Mouse (Mus musculus): Measurements from ENCODE around the gene Cers1. TPM values are rescaled to one million over a fixed set of nuclear protein-coding genes. Genes with fewer than 3 reads are reported as not detected.

The Cers1 gene
- total RNA-seq, 1 experiment = 1.9 TPM

DNA sequence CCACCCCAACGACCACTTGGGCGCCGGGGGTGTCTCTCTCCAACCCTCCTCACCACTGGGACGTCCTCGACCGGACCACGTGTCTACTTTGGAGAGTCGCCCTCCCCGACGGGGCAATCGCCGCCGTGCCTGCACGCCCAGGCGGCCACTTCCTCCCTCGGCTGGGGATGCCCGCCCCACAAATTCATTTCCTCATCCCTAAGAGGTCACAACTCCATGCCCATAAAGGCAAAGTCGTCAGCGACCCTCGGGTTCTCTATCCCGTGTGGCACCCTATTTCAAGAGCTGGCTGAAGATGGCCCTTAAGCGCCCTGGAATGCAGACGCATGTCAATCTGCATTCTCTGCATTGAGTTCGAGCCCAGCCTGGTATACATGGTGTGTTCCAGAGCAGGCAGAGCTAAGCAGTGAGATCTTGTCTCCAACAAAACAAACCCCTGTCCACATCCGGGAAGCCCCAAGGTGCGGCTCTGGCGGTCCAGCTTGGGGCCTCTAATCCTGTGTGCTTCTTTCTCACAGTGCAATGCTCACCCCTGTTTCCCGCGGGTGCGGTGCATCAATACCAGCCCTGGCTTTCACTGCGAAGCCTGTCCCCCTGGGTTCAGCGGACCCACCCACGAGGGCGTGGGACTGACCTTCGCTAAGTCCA is 59.8 kb downstream of the Cers1 start:
- Histone ChIP-seq H3K27ac (ENCODE audit: insufficient read depth, low read depth, low read length, poor library complexity, severe bottlenecking) (no peak overlapping the region), H3K9ac (ENCODE audit: insufficient read depth, low read depth, low read length, poor library complexity, severe bottlenecking) (no peak overlapping the region), H3K9me3 (ENCODE audit: control insufficient read depth, insufficient read depth, low read depth, low read length) (no peaks in the 10 kb centered on the region), H3K4me3 (ENCODE audit: insufficient read depth in 1 of 2, low read depth in 1 of 2, low read length in 2 of 2, poor library complexity in 1 of 2, severe bottlenecking in 1 of 2) (peak overlapping the region; percentile 85 to 92; a peak in 2 of 4 replicates), H3K36me3 (ENCODE audit: control insufficient read depth, insufficient read depth, low read length, poor library complexity, severe bottlenecking) (no peaks in the 10 kb centered on the region), H3K4me1 (ENCODE audit: control insufficient read depth in 2 of 2, insufficient read depth in 2 of 2, low read length in 2 of 2, poor library complexity in 1 of 2) (peaks cover 0 to 20% of the 10 kb centered on the region in 2 experiments; a peak in 1 of 4 replicates)
- in situ Hi-C loops (cut with MboI; ENCODE audit: low sequenced_read_pairs in 2 of 2, unreplicated experiment in 2 of 2) = no loop called here
- TF ChIP-seq MAFK (IDR thresholded peaks at IDR 0.05; ENCODE audit: insufficient read depth, low read depth, low read length) (no peak), HCFC1 (IDR thresholded peaks at IDR 0.05; ENCODE audit: borderline replicate concordance, insufficient read depth, low read length) (no peak), CHD2 (IDR thresholded peaks at IDR 0.05; ENCODE audit: low read depth, low read length) (no peak), ZNF384 (IDR thresholded peaks at IDR 0.05; ENCODE audit: low read depth, low read length) (no peak), ZC3H11A (IDR thresholded peaks at IDR 0.05; ENCODE audit: borderline replicate concordance, low read depth, low read length) (no peak)
- no peak for DNase-seq (ENCODE audit: low read depth, low spot score)

GRCm38 (mm10) chr8:70376275-70376741 is 60.7 kb downstream of the Cers1 start:
- no peak for TF ChIP-seq ZC3H11A (IDR thresholded peaks at IDR 0.05; ENCODE audit: borderline replicate concordance, low read depth, low read length)
- no peak for TF ChIP-seq HCFC1 (IDR thresholded peaks at IDR 0.05; ENCODE audit: borderline replicate concordance, insufficient read depth, low read length)
- no peak for TF ChIP-seq MAFK (IDR thresholded peaks at IDR 0.05; ENCODE audit: insufficient read depth, low read depth, low read length)
- no peak for TF ChIP-seq ZNF384 (IDR thresholded peaks at IDR 0.05; ENCODE audit: low read depth, low read length)
- no peak for TF ChIP-seq CHD2 (IDR thresholded peaks at IDR 0.05; ENCODE audit: low read depth, low read length)
- Histone ChIP-seq H3K27ac (ENCODE audit: insufficient read depth, low read depth, low read length, poor library complexity, severe bottlenecking) (no peak overlapping the region), H3K4me3 (ENCODE audit: insufficient read depth in 1 of 2, low read depth in 1 of 2, low read length in 2 of 2, poor library complexity in 1 of 2, severe bottlenecking in 1 of 2) (peak overlapping the region; percentile 17 to 26; a peak in 2 of 4 replicates), H3K9ac (ENCODE audit: insufficient read depth, low read depth, low read length, poor library complexity, severe bottlenecking) (no peak overlapping the region), H3K9me3 (ENCODE audit: control insufficient read depth, insufficient read depth, low read depth, low read length) (no peaks in the 10 kb centered on the region), H3K36me3 (ENCODE audit: control insufficient read depth, insufficient read depth, low read length, poor library complexity, severe bottlenecking) (no peaks in the 10 kb centered on the region), H3K4me1 (ENCODE audit: control insufficient read depth in 2 of 2, insufficient read depth in 2 of 2, low read length in 2 of 2, poor library complexity in 1 of 2) (peaks cover 0 to 20% of the 10 kb centered on the region in 2 experiments; a peak in 1 of 4 replicates)
- DNase-seq (ENCODE audit: low read depth, low spot score) = no peak
- in situ Hi-C loops (cut with MboI; ENCODE audit: low sequenced_read_pairs in 2 of 2, unreplicated experiment in 2 of 2) = no loop called here

DNA sequence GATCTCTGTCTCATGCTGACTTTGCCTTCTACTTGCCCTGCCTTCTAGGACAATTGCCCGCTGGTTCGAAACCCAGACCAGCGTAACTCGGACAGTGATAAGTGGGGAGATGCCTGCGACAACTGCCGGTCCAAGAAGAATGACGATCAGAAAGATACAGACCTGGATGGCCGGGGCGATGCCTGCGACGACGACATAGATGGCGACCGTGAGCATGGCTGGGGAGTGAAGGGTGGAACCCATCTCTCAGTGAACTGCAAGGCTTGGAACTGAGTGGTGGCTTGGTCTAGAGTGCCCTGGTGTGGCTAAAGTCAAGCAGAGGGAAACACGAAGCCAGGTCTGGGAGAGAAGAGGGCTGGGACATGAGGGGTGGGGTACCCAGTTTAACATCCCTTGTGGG is 61.5 kb downstream of the Cers1 start:
- H3K9ac ChIP-seq (ENCODE audit: insufficient read depth, low read depth, low read length, poor library complexity, severe bottlenecking) = no peak overlapping the region
- H3K9me3 ChIP-seq (ENCODE audit: control insufficient read depth, insufficient read depth, low read depth, low read length) = no peaks in the 10 kb centered on the region
- H3K4me1 ChIP-seq (ENCODE audit: control insufficient read depth in 2 of 2, insufficient read depth in 2 of 2, low read length in 2 of 2, poor library complexity in 1 of 2) = peaks cover 0 to 20% of the 10 kb centered on the region in 2 experiments; a peak in 1 of 4 replicates
- no peak for DNase-seq (ENCODE audit: low read depth, low spot score)
- H3K4me3 ChIP-seq (ENCODE audit: insufficient read depth in 1 of 2, low read depth in 1 of 2, low read length in 2 of 2, poor library complexity in 1 of 2, severe bottlenecking in 1 of 2) = no peak overlapping the region
- TF ChIP-seq MAFK (IDR thresholded peaks at IDR 0.05; ENCODE audit: insufficient read depth, low read depth, low read length) = no peak
- no peak for TF ChIP-seq CHD2 (IDR thresholded peaks at IDR 0.05; ENCODE audit: low read depth, low read length)
- TF ChIP-seq ZNF384 (IDR thresholded peaks at IDR 0.05; ENCODE audit: low read depth, low read length) = no peak
- no peak for TF ChIP-seq ZC3H11A (IDR thresholded peaks at IDR 0.05; ENCODE audit: borderline replicate concordance, low read depth, low read length)
- TF ChIP-seq HCFC1 (IDR thresholded peaks at IDR 0.05; ENCODE audit: borderline replicate concordance, insufficient read depth, low read length) = no peak
- in situ Hi-C loops (cut with MboI; ENCODE audit: low sequenced_read_pairs in 2 of 2, unreplicated experiment in 2 of 2) = no loop called here
- H3K27ac ChIP-seq (ENCODE audit: insufficient read depth, low read depth, low read length, poor library complexity, severe bottlenecking) = no peak overlapping the region
- H3K36me3 ChIP-seq (ENCODE audit: control insufficient read depth, insufficient read depth, low read length, poor library complexity, severe bottlenecking) = no peaks in the 10 kb centered on the region

GRCm38 (mm10) chr8:70380069-70380468 is 64.5 kb downstream of the Cers1 start:
- DNase-seq (ENCODE audit: low read depth, low spot score) = no peak
- Histone ChIP-seq H3K4me3 (ENCODE audit: insufficient read depth in 1 of 2, low read depth in 1 of 2, low read length in 2 of 2, poor library complexity in 1 of 2, severe bottlenecking in 1 of 2) (no peak overlapping the region), H3K27ac (ENCODE audit: insufficient read depth, low read depth, low read length, poor library complexity, severe bottlenecking) (no peak overlapping the region), H3K9ac (ENCODE audit: insufficient read depth, low read depth, low read length, poor library complexity, severe bottlenecking) (no peak overlapping the region), H3K36me3 (ENCODE audit: control insufficient read depth, insufficient read depth, low read length, poor library complexity, severe bottlenecking) (no peaks in the 10 kb centered on the region), H3K4me1 (ENCODE audit: control insufficient read depth in 2 of 2, insufficient read depth in 2 of 2, low read length in 2 of 2, poor library complexity in 1 of 2) (peaks cover 0 to 13% of the 10 kb centered on the region in 2 experiments; a peak in 1 of 4 replicates), H3K9me3 (ENCODE audit: control insufficient read depth, insufficient read depth, low read depth, low read length) (no peaks in the 10 kb centered on the region)
- TF ChIP-seq ZC3H11A (IDR thresholded peaks at IDR 0.05; ENCODE audit: borderline replicate concordance, low read depth, low read length) (no peak), CHD2 (IDR thresholded peaks at IDR 0.05; ENCODE audit: low read depth, low read length) (no peak), HCFC1 (IDR thresholded peaks at IDR 0.05; ENCODE audit: borderline replicate concordance, insufficient read depth, low read length) (no peak), MAFK (IDR thresholded peaks at IDR 0.05; ENCODE audit: insufficient read depth, low read depth, low read length) (no peak), ZNF384 (IDR thresholded peaks at IDR 0.05; ENCODE audit: low read depth, low read length) (no peak)
- in situ Hi-C loops (cut with MboI; ENCODE audit: low sequenced_read_pairs in 2 of 2, unreplicated experiment in 2 of 2) = no loop called here

Other genes starting within 250 kb of the Cers1 start
- 2.0 and 2.5 TPM in 2 replicates for gene Tm6sf2, start 242.9 kb upstream of the Cers1 start, total RNA-seq (2012; rRNA removed)
- 2.2 and 4.8 TPM in 2 replicates for gene Hapln4, start 232.3 kb upstream of the Cers1 start, total RNA-seq (2012; rRNA removed)
- 4.3 and 9.2 TPM in 2 replicates for gene Ncan, start 194.9 kb upstream of the Cers1 start, total RNA-seq (2012; rRNA removed)
- 9.6 and 10.4 TPM in 2 replicates for gene Nr2c2ap, start 184.4 kb upstream of the Cers1 start, total RNA-seq (2012; rRNA removed)
- gene Rfxank, start 176.6 kb upstream of the Cers1 start, total RNA-seq (2012; rRNA removed) = 10.4 and 11.2 TPM in 2 replicates
- gene Borcs8, start 176.3 kb upstream of the Cers1 start, total RNA-seq (2012; rRNA removed) = 30.0 and 31.2 TPM in 2 replicates
- 3.6 and 5.4 TPM in 2 replicates for gene Mef2b, start 176.1 kb upstream of the Cers1 start, total RNA-seq (2012; rRNA removed)
- 73.9 and 116 TPM in 2 replicates for gene Tmem161a, start 143.4 kb upstream of the Cers1 start, total RNA-seq (2012; rRNA removed)
- gene Slc25a42, start 103.5 kb upstream of the Cers1 start, total RNA-seq (2012; rRNA removed) = 5.8 and 7.5 TPM in 2 replicates
- gene Sugp2, start 81.5 kb upstream of the Cers1 start, total RNA-seq (2012; rRNA removed) = 45.5 and 57.6 TPM in 2 replicates
- gene Armc6, start 81.3 kb upstream of the Cers1 start, total RNA-seq (2012; rRNA removed) = 58.9 and 61.8 TPM in 2 replicates
- 34.4 and 39.0 TPM in 2 replicates for gene Homer3, start 32.9 kb upstream of the Cers1 start, total RNA-seq (2012; rRNA removed)
- 71.0 and 73.3 TPM in 2 replicates for gene Ddx49, start 13.3 kb upstream of the Cers1 start, total RNA-seq (2012; rRNA removed)
- gene Cope, start 13.3 kb upstream of the Cers1 start, total RNA-seq (2012; rRNA removed) = 101 and 112 TPM in 2 replicates
- gene Gdf1, start 14.0 kb downstream of the Cers1 start, total RNA-seq (2012; rRNA removed) = 7.5 and 24.5 TPM in 2 replicates
- gene Upf1, start 37.5 kb downstream of the Cers1 start, total RNA-seq (2012; rRNA removed) = 54.7 and 57.6 TPM in 2 replicates
- 1.2 and 1.4 TPM in 2 replicates for gene Comp, start 57.8 kb downstream of the Cers1 start, total RNA-seq (2012; rRNA removed)
- gene Crtc1, start 123.8 kb downstream of the Cers1 start, total RNA-seq (2012; rRNA removed) = 3.3 and 4.9 TPM in 2 replicates
- gene Klhl26, start 161.2 kb downstream of the Cers1 start, total RNA-seq (2012; rRNA removed) = 21.4 and 22.8 TPM in 2 replicates
- 5.3 and 8.0 TPM in 2 replicates for gene Tmem59l, start 171.6 kb downstream of the Cers1 start, total RNA-seq (2012; rRNA removed)
- 17.0 and 29.3 TPM in 2 replicates for gene Crlf1, start 177.4 kb downstream of the Cers1 start, total RNA-seq (2012; rRNA removed)
- gene Rex1bd, start 191.0 kb downstream of the Cers1 start, total RNA-seq (2012; rRNA removed) = 125 and 130 TPM in 2 replicates
- gene Uba52, start 195.0 kb downstream of the Cers1 start, total RNA-seq (2012; rRNA removed) = 3,214 and 4,257 TPM in 2 replicates
- 252 and 256 TPM in 2 replicates for gene Fkbp8, start 211.9 kb downstream of the Cers1 start, total RNA-seq (2012; rRNA removed)
- 27.9 and 35.3 TPM in 2 replicates for gene Kxd1, start 212.2 kb downstream of the Cers1 start, total RNA-seq (2012; rRNA removed)
- 15.8 and 16.1 TPM in 2 replicates for gene Ell, start 223.7 kb downstream of the Cers1 start, total RNA-seq (2012; rRNA removed)